Mouse (Mus musculus): ENCODE results near the gene Slc16a10. TPM values are rescaled to one million over a fixed set of nuclear protein-coding genes. Genes with fewer than 3 reads are reported as not detected.

The Slc16a10 gene
- total RNA-seq, 1 experiment from 2014 or later = 23.9 TPM

- ATAC-seq (replicated peaks; ENCODE audit: low read depth, poor library complexity, severe bottlenecking) = no peak
These were observed 9.9 kb upstream of the Slc16a10 start for GRCm38 (mm10) chr10:40151852-40152549.

GRCm38 (mm10) chr10:40149584-40150145, 7.6 kb upstream of the Slc16a10 start:
- ATAC-seq (replicated peaks; ENCODE audit: low read depth, poor library complexity, severe bottlenecking) = peak; percentile 13; the same call in 1 of the 2 replicates

GRCm38 (mm10) chr10:40147325-40148059, 5.4 kb upstream of the Slc16a10 start:
- ATAC-seq (replicated peaks; ENCODE audit: low read depth, poor library complexity, severe bottlenecking) = no peak

GRCm38 (mm10) chr10:40146451-40146850, 4.4 kb upstream of the Slc16a10 start:
- no peak for ATAC-seq (replicated peaks; ENCODE audit: low read depth, poor library complexity, severe bottlenecking)

- ATAC-seq (replicated peaks; ENCODE audit: low read depth, poor library complexity, severe bottlenecking) = no peak
These were observed 2.8 kb upstream of the Slc16a10 start for GRCm38 (mm10) chr10:40144815-40145214.

- ATAC-seq (replicated peaks; ENCODE audit: low read depth, poor library complexity, severe bottlenecking) = peak; percentile 45
These were observed 824 bp downstream of the Slc16a10 start for GRCm38 (mm10) chr10:40141016-40141851.

GRCm38 (mm10) chr10:40139646-40140045, 2.4 kb downstream of the Slc16a10 start:
- no peak for ATAC-seq (replicated peaks; ENCODE audit: low read depth, poor library complexity, severe bottlenecking)

GRCm38 (mm10) chr10:40135807-40136778, 6.0 kb downstream of the Slc16a10 start:
- ATAC-seq (replicated peaks; ENCODE audit: low read depth, poor library complexity, severe bottlenecking) = no peak

GRCm38 (mm10) chr10:40134906-40135305, 7.2 kb downstream of the Slc16a10 start:
- no peak for ATAC-seq (replicated peaks; ENCODE audit: low read depth, poor library complexity, severe bottlenecking)

GRCm38 (mm10) chr10:40133636-40134035, 8.4 kb downstream of the Slc16a10 start:
- no peak for ATAC-seq (replicated peaks; ENCODE audit: low read depth, poor library complexity, severe bottlenecking)

GRCm38 (mm10) chr10:40131690-40132418, 10.2 kb downstream of the Slc16a10 start:
- peak; percentile 77 for ATAC-seq (replicated peaks; ENCODE audit: low read depth, poor library complexity, severe bottlenecking)

- ATAC-seq (replicated peaks; ENCODE audit: low read depth, poor library complexity, severe bottlenecking) = no peak
These were observed 11.9 kb downstream of the Slc16a10 start for GRCm38 (mm10) chr10:40130126-40130525.

GRCm38 (mm10) chr10:40129134-40129533, 12.9 kb downstream of the Slc16a10 start:
- ATAC-seq (replicated peaks; ENCODE audit: low read depth, poor library complexity, severe bottlenecking) = no peak

GRCm38 (mm10) chr10:40128497-40128896, 13.6 kb downstream of the Slc16a10 start:
- ATAC-seq (replicated peaks; ENCODE audit: low read depth, poor library complexity, severe bottlenecking) = peak; percentile 68

- peak; percentile 78 for ATAC-seq (replicated peaks; ENCODE audit: low read depth, poor library complexity, severe bottlenecking)
These were observed 16.9 kb downstream of the Slc16a10 start for GRCm38 (mm10) chr10:40125200-40125599.

GRCm38 (mm10) chr10:40124570-40124969, 17.5 kb downstream of the Slc16a10 start:
- ATAC-seq (replicated peaks; ENCODE audit: low read depth, poor library complexity, severe bottlenecking) = no peak

- ATAC-seq (replicated peaks; ENCODE audit: low read depth, poor library complexity, severe bottlenecking) = no peak
These were observed 18.0 kb downstream of the Slc16a10 start for GRCm38 (mm10) chr10:40124096-40124495.

- ATAC-seq (replicated peaks; ENCODE audit: low read depth, poor library complexity, severe bottlenecking) = no peak
These were observed 22.6 kb downstream of the Slc16a10 start for GRCm38 (mm10) chr10:40119466-40119865.
